Mouse (Mus musculus) duodenum, adult 2 months (tissue): ENCODE measurements around the gene Camsap1. TPM values are rescaled to one million over a fixed set of nuclear protein-coding genes. Genes with fewer than 3 reads are reported as not detected.

Experiments used
- polyA plus RNA-seq: library from polyadenylated mRNA; depleted of rRNA; stranded (reverse); fragments of >200 nt; gene quantifications from 2 replicates; pipeline ENCODE4 v1.2.3, GENCODE M21; 2012; ENCODE audit warnings: low replicate concordance; rRNA removed

Camsap1 gene
- 1.7 and 2.2 TPM in 2 replicates for polyA plus RNA-seq

GRCm38 (mm10) chr2:25983159-25983907 is at the start of gene Camsap1:
TSS of gene Camsap1 (minus strand) at chr2:25983282.

GRCm38 (mm10) chr2:26021561-26022257 is 38.6 kb upstream of the Camsap1 start, which contains the start of gene Ubac1:
TSS of gene Ubac1 (minus strand) at chr2:26021747.

Other genes starting within 250 kb of the Camsap1 start
- gene Obp2b, start 246.3 kb downstream of the Camsap1 start, polyA plus RNA-seq: not detected in 2 replicates
- not detected in 2 replicates for gene Lcn3, start 217.7 kb downstream of the Camsap1 start, polyA plus RNA-seq
- not detected in 2 replicates for gene Lcn11, start 206.3 kb downstream of the Camsap1 start, polyA plus RNA-seq
- gene Gm13539, start 201.0 kb downstream of the Camsap1 start, polyA plus RNA-seq: not detected in 2 replicates
- not detected in 2 replicates for gene Glt6d1, start 167.4 kb downstream of the Camsap1 start, polyA plus RNA-seq
- gene Lcn9, start 160.1 kb downstream of the Camsap1 start, polyA plus RNA-seq: not detected in 2 replicates
- not detected in 2 replicates for gene Sohlh1, start 136.0 kb downstream of the Camsap1 start, polyA plus RNA-seq
- gene Kcnt1, start 119.5 kb downstream of the Camsap1 start, polyA plus RNA-seq: 2.1 and 2.4 TPM in 2 replicates
- 41.3 and 59.4 TPM in 2 replicates for gene Ubac1, start 38.5 kb upstream of the Camsap1 start, polyA plus RNA-seq
- gene Nacc2, start 139.9 kb upstream of the Camsap1 start, polyA plus RNA-seq: 35.6 and 37.9 TPM in 2 replicates
- gene Lhx3, start 225.0 kb upstream of the Camsap1 start, polyA plus RNA-seq: 0.05 TPM in 1 of 2 replicates, not detected in the other